Mouse (Mus musculus) forebrain, embryonic 15.5 days (tissue): ENCODE results near the gene Mib2. TPM values are rescaled to one million over a fixed set of nuclear protein-coding genes. Genes with fewer than 3 reads are reported as not detected.

Experiments
- ATAC-seq: fragments of 200-750 bp; cut with Nextera tagmentation; replicated peaks from 2 replicates; pipeline ENCODE4 v1.8.0; 2017; ENCODE audit warnings: mild to moderate bottlenecking, moderate TSS enrichment, moderate library complexity
- H3K27ac ChIP-seq: fragments of 300-500 bp; sonication (generic); replicated peaks from 2 replicates; pipeline ENCODE4 v1.5.1; 2015; ENCODE audit warnings: mild to moderate bottlenecking, inconsistent platforms
- H3K27me3 ChIP-seq: fragments of 300-500 bp; sonication (generic); 2 replicates; pipeline ENCODE4 v1.6.1; 2015; ENCODE audit warnings: inconsistent platforms
- H3K36me3 ChIP-seq: fragments of 300-500 bp; sonication (generic); 2 replicates; pipeline ENCODE4 v1.6.1; 2015; ENCODE audit warnings: mild to moderate bottlenecking, inconsistent platforms
- H3K4me1 ChIP-seq: fragments of 300-500 bp; sonication (generic); 2 replicates; pipeline ENCODE4 v1.6.1; 2015; ENCODE audit warnings: inconsistent platforms
- H3K4me2 ChIP-seq: fragments of 300-500 bp; sonication (generic); replicated peaks from 2 replicates; pipeline ENCODE4 v1.6.1; 2015; ENCODE audit warnings: mild to moderate bottlenecking, inconsistent platforms
- H3K4me3 ChIP-seq: fragments of 300-500 bp; sonication (generic); 2 replicates; pipeline ENCODE4 v1.5.1; 2015; ENCODE audit warnings: mild to moderate bottlenecking, inconsistent platforms
- H3K9ac ChIP-seq: fragments of 300-500 bp; sonication (generic); replicated peaks from 2 replicates; pipeline ENCODE4 v1.6.1; 2015; ENCODE audit warnings: mild to moderate bottlenecking, inconsistent platforms
- H3K9me3 ChIP-seq: fragments of 300-500 bp; sonication (generic); 2 replicates; pipeline ENCODE4 v1.6.1; 2016; ENCODE audit warnings: inconsistent platforms
- WGBS: fragments of 180-500 bp; shearing (Covaris S2); methylation state at CpG from one replicate; pipeline ENCODE4 v1.1.7; 2015; ENCODE audit warnings: mixed read lengths; 5-methylcytosine and 5-hydroxymethylcytosine counted together
- polyA plus RNA-seq: library from polyadenylated mRNA; unstranded; fragments of >200 nt; fragmentation: Nextera tagmentation; extraction: Ambion mirVana; gene quantifications from 2 replicates; pipeline ENCODE4 v1.2.1, GENCODE M21; 2015

Gene Mib2
- polyA plus RNA-seq, result 51.6 and 52.1 TPM in 2 replicates

DNA sequence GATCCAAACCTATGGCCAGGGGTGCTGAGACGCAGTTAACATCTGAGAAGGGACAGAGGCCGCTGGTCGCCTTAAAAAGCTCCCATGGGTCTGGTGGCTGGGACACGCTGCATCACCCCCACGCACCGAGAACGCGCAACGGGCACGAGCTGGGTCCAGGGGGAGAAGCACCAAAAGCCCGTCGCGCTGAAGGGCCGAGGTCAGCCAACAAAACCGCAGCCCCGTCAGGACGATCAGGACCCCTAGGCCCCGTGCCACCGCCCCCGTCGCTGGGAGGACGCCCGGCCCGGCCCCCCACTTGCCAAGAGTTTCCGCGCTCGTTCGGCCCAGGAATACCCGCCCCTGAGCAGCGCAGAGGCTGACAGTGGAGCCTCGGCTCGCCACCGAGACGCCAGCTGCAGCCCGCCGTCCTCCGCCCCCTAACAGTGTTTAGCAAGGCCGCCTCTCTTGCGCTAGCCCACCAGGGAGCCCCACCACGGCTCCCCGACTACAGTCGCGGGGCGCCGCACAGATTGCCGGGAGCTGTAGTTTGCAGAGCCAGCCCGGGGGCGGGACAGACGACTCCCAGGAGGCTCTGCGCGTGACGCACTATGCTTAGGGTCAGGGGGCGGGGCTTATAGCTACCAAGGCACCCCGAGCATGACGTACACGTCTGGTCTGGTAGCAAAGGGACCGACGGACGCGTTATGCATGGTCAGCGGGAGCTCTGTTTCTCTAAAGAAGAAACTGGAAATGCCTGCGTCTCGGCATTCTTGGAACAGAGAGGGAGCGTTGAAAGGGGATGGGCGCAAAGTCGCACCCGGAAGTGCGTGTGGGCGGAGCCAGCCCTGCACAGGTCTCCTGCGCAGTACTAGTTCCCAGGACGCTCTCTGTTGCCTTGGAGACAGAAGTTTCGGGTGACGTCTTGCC lies at the start of gene Mib2:
Gene Mib2 (minus strand): TSS at position 510 of the 909 bp plus-strand sequence.
- no peaks in the 10 kb centered on the region for H3K9me3 ChIP-seq
- peak within 1 kb of the TSS; percentile 82 for H3K4me2 ChIP-seq
- peak within 1 kb of the TSS; percentile 79 for H3K4me3 ChIP-seq
- peaks cover 13% of the 10 kb centered on the region for H3K4me1 ChIP-seq
- no peaks in the 10 kb centered on the region for H3K27me3 ChIP-seq
- peak; percentile 99 for ATAC-seq
- H3K36me3 ChIP-seq, result peaks cover 6% of the 10 kb centered on the region; the same call in 1 of the 2 replicates
- under 1% methylated on average over 73 of the region's 73 CpGs for WGBS
- peak within 1 kb of the TSS; percentile 78 for H3K9ac ChIP-seq
- H3K27ac ChIP-seq, result peak within 1 kb of the TSS; percentile 78

DNA sequence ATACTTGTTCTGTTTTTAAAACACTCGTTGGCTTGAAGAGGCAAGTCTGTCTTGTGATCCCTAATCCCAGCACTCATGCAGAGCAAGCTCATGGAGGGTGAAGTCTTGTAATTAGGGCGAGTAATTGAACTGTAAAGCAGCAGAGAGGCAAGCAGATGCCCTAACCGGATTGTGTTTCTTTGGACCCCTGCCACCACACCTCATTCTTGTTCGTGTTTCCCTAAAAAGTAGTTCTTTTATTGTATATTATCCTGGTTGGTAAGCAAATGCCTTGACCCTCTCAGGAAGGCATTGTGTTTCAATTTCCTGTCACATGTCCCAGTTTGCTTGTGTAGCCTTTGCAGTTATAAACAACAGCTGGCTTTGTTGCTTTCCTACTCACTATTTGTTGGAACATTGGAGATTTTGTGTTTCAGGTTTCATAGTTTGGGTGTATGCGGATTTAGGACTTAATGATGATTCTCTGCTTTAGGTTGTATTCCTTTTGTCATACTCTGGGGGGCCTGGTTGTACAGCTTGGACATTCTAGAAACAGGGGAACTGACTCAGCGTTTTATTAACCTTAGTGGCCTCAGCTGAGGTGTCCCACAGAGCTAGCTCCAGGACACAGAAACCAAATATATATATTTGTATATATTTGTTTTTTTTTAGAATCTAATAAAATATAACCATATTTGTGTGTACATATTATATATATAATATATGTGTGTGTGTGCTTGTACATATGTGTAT lies 41.7 kb upstream of the Mib2 start:
- Histone ChIP-seq H3K4me2 (no peak overlapping the region), H3K9ac (no peak overlapping the region), H3K27me3 (no peaks in the 10 kb centered on the region), H3K27ac (no peak overlapping the region), H3K36me3 (peaks cover 8% of the 10 kb centered on the region), H3K4me3 (no peak overlapping the region), H3K4me1 (peaks cover 24% of the 10 kb centered on the region), H3K9me3 (no peaks in the 10 kb centered on the region)
- no peak for ATAC-seq
- 38% methylated on average over 6 of the region's 6 CpGs for WGBS

GRCm38 (mm10) chr4:155708988-155709387 lies 40.0 kb upstream of the Mib2 start:
- Histone ChIP-seq H3K36me3 (no peaks in the 10 kb centered on the region), H3K9me3 (no peaks in the 10 kb centered on the region), H3K9ac (no peak overlapping the region), H3K4me2 (no peak overlapping the region), H3K4me3 (no peak overlapping the region), H3K4me1 (peaks cover 30% of the 10 kb centered on the region), H3K27ac (no peak overlapping the region; the same call in 1 of the 2 replicates), H3K27me3 (no peaks in the 10 kb centered on the region)
- no peak for ATAC-seq

- Histone ChIP-seq H3K4me2 (no peak overlapping the region), H3K4me1 (peaks cover 34% of the 10 kb centered on the region), H3K9me3 (no peaks in the 10 kb centered on the region), H3K9ac (no peak overlapping the region), H3K4me3 (no peak overlapping the region), H3K27me3 (no peaks in the 10 kb centered on the region), H3K36me3 (no peaks in the 10 kb centered on the region), H3K27ac (no peak overlapping the region; the same call in 1 of the 2 replicates)
- WGBS, result 83% methylated on average over 2 of the region's 2 CpGs
- ATAC-seq, result no peak
Observed at GRCm38 (mm10) chr4:155708582-155708981, 39.6 kb upstream of the Mib2 start.

GRCm38 (mm10) chr4:155705592-155705929 lies 36.6 kb upstream of the Mib2 start:
- Histone ChIP-seq H3K9ac (peak overlapping the region; percentile 87), H3K27me3 (no peaks in the 10 kb centered on the region)

DNA sequence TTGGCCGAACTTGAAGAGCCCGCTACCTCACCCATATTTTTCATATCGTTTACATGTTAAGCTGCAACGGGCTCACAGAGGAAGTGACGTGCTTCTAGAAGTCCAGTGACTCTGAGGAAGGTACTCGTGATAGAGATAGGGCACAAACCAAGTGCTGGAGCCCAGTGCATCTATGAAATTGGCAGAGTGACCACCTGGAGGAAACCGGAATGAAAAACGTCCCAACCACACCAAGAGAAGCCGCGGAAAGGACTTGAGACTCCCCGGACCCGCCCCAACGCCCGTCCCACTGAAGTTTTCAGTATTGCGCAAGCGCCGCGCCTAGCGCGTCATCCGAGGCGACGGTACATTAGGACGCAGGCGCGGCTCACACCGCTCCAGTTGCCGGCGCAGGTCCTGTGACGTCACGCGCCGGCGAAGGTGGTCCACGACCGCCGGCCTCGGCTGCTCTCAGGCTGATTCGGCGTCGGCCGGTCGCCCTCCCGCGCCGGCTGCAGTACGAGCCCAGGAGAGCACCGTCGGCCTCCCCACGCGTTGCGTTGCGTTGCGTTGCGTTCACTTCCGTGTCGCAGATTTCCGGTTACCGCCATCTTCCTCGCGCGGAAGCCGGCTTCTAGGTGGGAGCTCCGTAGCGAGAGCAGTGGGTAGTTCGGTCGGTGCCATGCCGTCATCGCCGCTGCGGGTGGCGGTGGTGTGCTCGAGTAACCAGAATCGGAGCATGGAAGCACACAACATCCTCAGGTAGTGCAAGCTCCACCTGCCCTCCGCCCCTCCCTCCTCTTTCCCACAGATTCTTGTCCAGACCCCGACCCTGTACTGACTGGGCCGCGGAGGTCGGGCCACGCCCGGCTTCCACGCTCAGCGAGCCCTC lies 36.0 kb upstream of the Mib2 start, which contains the start of gene Ssu72:
Gene Ssu72 (plus strand): TSS at position 80 of the 871 bp plus-strand sequence.
- no peaks in the 10 kb centered on the region for H3K9me3 ChIP-seq
- ATAC-seq, result peak; percentile 96
- peak within 1 kb of the TSS; percentile 98 for H3K4me3 ChIP-seq
- no peaks in the 10 kb centered on the region for H3K36me3 ChIP-seq
- no peaks in the 10 kb centered on the region for H3K27me3 ChIP-seq
- peak within 1 kb of the TSS; percentile 96 for H3K27ac ChIP-seq
- under 1% methylated on average over 70 of the region's 83 CpGs for WGBS
- H3K4me2 ChIP-seq, result peak within 1 kb of the TSS; percentile 68
- peaks cover 25% of the 10 kb centered on the region for H3K4me1 ChIP-seq
- H3K9ac ChIP-seq, result peak within 1 kb of the TSS; percentile 87

More at GRCm38 (mm10) chr4:155705592-155705929, 36.6 kb upstream of the Mib2 start:
- H3K4me1 ChIP-seq, result peaks cover 31% of the 10 kb centered on the region
- H3K4me3 ChIP-seq, result peak overlapping the region; percentile 98
- H3K36me3 ChIP-seq, result no peaks in the 10 kb centered on the region
- no peak for ATAC-seq
- H3K4me2 ChIP-seq, result peak overlapping the region; percentile 68
- H3K27ac ChIP-seq, result peak overlapping the region; percentile 96
- no peaks in the 10 kb centered on the region for H3K9me3 ChIP-seq
- WGBS, result 0% methylated on average over 19 of the region's 19 CpGs

DNA sequence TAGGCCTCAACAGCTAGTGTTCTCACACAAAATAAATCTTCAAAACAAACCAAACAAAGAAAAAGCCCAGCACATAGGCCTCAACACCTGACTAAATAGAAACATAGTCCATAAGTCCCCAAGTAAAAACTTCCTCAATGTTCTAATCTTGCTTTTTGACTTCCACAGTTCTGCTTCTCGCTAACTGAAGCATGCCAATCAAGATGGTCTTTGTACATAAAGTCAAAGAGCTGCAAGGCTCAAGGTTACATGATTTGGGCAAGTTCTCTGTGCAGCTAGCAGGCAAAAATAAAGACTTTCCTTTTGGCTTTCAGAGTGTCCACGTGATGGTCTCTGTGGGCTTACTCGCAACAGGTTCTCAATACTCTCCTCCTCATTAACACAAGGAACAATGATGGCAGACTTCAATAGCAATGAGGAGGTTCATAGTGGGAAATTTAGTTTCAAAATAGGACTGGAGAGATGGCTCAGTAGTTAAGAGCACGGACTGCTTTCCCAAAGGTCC lies 34.5 kb upstream of the Mib2 start:
- WGBS, result 93% methylated on average over 4 of the region's 4 CpGs
- no peak for ATAC-seq
- Histone ChIP-seq H3K9ac (no peak overlapping the region), H3K27me3 (no peaks in the 10 kb centered on the region), H3K9me3 (no peaks in the 10 kb centered on the region), H3K4me3 (no peak overlapping the region), H3K36me3 (no peaks in the 10 kb centered on the region), H3K27ac (no peak overlapping the region), H3K4me2 (no peak overlapping the region), H3K4me1 (peaks cover 25% of the 10 kb centered on the region)

- no peak overlapping the region for H3K4me3 ChIP-seq
- H3K36me3 ChIP-seq, result no peaks in the 10 kb centered on the region
- no peak overlapping the region for H3K9ac ChIP-seq
- no peak overlapping the region for H3K4me2 ChIP-seq
- no peaks in the 10 kb centered on the region for H3K9me3 ChIP-seq
- H3K27me3 ChIP-seq, result peaks cover 2% of the 10 kb centered on the region; the same call in 1 of the 2 replicates
- no peak for ATAC-seq
- peaks cover 22% of the 10 kb centered on the region for H3K4me1 ChIP-seq
- H3K27ac ChIP-seq, result no peak overlapping the region
Observed at GRCm38 (mm10) chr4:155700425-155700824, 31.4 kb upstream of the Mib2 start.

- no peak overlapping the region for H3K9ac ChIP-seq
- peaks cover 5% of the 10 kb centered on the region; the same call in 1 of the 2 replicates for H3K27me3 ChIP-seq
- WGBS, result 83% methylated on average over 16 of the region's 16 CpGs
- no peak for ATAC-seq
- H3K4me3 ChIP-seq, result peak overlapping the region; percentile 69; the same call in 1 of the 2 replicates
- no peak overlapping the region for H3K27ac ChIP-seq
- H3K36me3 ChIP-seq, result no peaks in the 10 kb centered on the region
- peak overlapping the region; percentile 58 for H3K4me2 ChIP-seq
- peaks cover 24% of the 10 kb centered on the region for H3K4me1 ChIP-seq
- H3K9me3 ChIP-seq, result no peaks in the 10 kb centered on the region
Observed at GRCm38 (mm10) chr4:155696261-155697255, 27.6 kb upstream of the Mib2 start.

DNA sequence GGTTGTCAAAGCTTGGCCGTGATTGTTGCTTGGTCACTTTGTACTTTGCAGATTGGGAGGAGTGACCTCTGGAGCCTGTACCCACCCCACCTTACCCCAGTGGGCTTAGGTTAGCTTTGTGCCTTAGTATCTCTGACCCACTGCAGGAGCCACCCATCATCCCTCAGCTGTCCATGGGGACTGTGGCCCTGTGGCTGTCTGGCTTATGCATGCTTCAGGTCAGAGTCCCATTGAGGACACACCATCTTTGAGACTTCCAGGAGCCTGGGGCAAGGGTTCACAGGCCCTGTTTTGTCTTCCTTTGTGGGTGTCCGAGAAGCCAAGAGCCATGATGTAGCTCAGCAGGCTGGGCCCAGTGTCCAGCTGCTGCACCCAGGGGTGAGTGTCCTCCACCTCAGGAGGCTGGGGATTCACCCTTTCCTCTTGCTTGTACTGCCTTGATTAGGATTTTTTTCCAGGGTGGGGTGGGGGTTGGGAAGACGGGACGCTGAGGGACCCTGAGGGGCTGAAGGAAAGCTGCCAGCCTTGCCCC lies 26.6 kb upstream of the Mib2 start:
- Histone ChIP-seq H3K36me3 (no peaks in the 10 kb centered on the region), H3K4me2 (peak overlapping the region; percentile 58), H3K9me3 (no peaks in the 10 kb centered on the region), H3K27ac (no peak overlapping the region), H3K9ac (peak overlapping the region; percentile 69), H3K27me3 (peaks cover 5% of the 10 kb centered on the region; the same call in 1 of the 2 replicates), H3K4me1 (peaks cover 28% of the 10 kb centered on the region), H3K4me3 (peak overlapping the region; percentile 69)
- no peak for ATAC-seq
- 77% methylated on average over 4 of the region's 4 CpGs for WGBS
